ENCODE assay signal across 17 mouse cellular contexts in the genomic region with DNA sequence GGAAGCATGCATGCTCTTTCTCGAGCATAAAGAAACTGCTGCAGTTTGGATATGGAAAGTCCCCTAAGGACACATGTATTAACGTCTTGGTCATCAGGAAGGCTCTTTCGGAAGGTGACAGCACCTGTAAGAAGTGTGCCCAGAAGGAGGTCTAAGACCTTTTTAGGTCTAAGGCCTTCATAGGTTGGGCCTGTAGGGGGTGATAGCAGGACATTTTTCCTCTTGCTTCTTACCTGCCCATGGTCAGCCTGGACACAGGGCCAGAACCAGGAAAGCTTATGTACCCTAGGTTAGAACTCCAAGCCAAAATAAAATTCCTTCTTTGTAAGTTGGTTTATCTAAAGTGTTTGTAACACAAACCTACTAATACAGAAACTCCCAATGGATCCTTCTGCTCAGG.
DNase-seq lines count a peak whose midpoint lies in the region; ATAC-seq and TF ChIP-seq lines count a peak whose summit lies in the region.
"Had no signal": no experiment of that assay in that cellular context is flagged by ENCODE, and none has a peak within 500 bp of the region (broad histone marks: within the 10 kb centered on the region; RNA-seq: fewer than 3 reads in every experiment).

No protein-coding gene starts in this region.

- no peaks in the 10 kb centered on the region for H3K4me1 ChIP-seq in heart, postnatal 0 days (ENCODE audit: control insufficient read depth, insufficient read depth)
- no peaks in the 10 kb centered on the region for H3K4me1 ChIP-seq in lung, postnatal 0 days (ENCODE audit: insufficient read depth, low read depth, low read length)
- H3K4me1 ChIP-seq in CH12.LX (ENCODE audit: control insufficient read depth in 1 of 2, insufficient read depth in 2 of 2), result peaks cover 0 to 8% of the 10 kb centered on the region in 2 experiments; a peak in 1 of 4 replicates
- no peaks in the 10 kb centered on the region for H3K4me1 ChIP-seq in small intestine, adult 2 months (ENCODE audit: control insufficient read depth, insufficient read depth, insufficient read length, low read length)
- H3K4me1 ChIP-seq: forebrain, embryonic 12.5 days; hindbrain, embryonic 13.5 days; kidney, embryonic 15.5 days; limb, embryonic 13.5 days; midbrain, embryonic 13.5 days; neural tube, embryonic 13.5 days had no signal

- TF ChIP-seq POLR2A in CH12.LX (IDR thresholded peaks at IDR 0.05; ENCODE audit: low read depth, low read length), result no peak
- no peak for TF ChIP-seq POLR2A in small intestine, adult 2 months (IDR thresholded peaks at IDR 0.05; ENCODE audit: low read depth, low read length)

- no peaks in the 10 kb centered on the region for H3K9me3 ChIP-seq in heart, postnatal 0 days (replicated peaks; ENCODE audit: control insufficient read depth, low read length)
- H3K9me3 ChIP-seq in lung, postnatal 0 days (ENCODE audit: low read length), result no peaks in the 10 kb centered on the region
- no peaks in the 10 kb centered on the region for H3K9me3 ChIP-seq in CH12.LX (replicated peaks; ENCODE audit: low read length)
- H3K9me3 ChIP-seq: forebrain, embryonic 12.5 days; hindbrain, embryonic 13.5 days; kidney, embryonic 15.5 days; limb, embryonic 13.5 days; midbrain, embryonic 13.5 days; neural tube, embryonic 13.5 days had no signal

- H3K4me2 ChIP-seq in heart, postnatal 0 days (ENCODE audit: low read depth, low read length), result no peak overlapping the region
- H3K4me2 ChIP-seq in lung, postnatal 0 days (replicated peaks; ENCODE audit: low read depth, low read length), result no peak overlapping the region
- no peak overlapping the region for H3K4me2 ChIP-seq in CH12.LX (ENCODE audit: insufficient read depth, low read depth, poor library complexity, severe bottlenecking)
- H3K4me2 ChIP-seq: forebrain, embryonic 12.5 days; heart, embryonic 11.5 days; hindbrain, embryonic 13.5 days; kidney, embryonic 15.5 days; limb, embryonic 13.5 days; midbrain, embryonic 13.5 days; neural tube, embryonic 13.5 days had no signal

- TF ChIP-seq CTCF in heart, postnatal 0 days (IDR thresholded peaks at IDR 0.05; ENCODE audit: low read depth), result peak; percentile 40
- TF ChIP-seq CTCF in lung, postnatal 0 days (IDR thresholded peaks at IDR 0.05), result peak; percentile 37; the same call in 1 of the 2 replicates
- TF ChIP-seq CTCF in CH12.LX (conservative IDR thresholded peaks at IDR 0.05 in 1 of 2, IDR thresholded peaks at IDR 0.05 in 1 of 2; ENCODE audit: low read depth in 2 of 2, low read length in 2 of 2), result peak; percentile 15 to 70; a peak in 2 of 4 replicates
- TF ChIP-seq CTCF in small intestine, adult 2 months (IDR thresholded peaks at IDR 0.05; ENCODE audit: extremely low read depth, insufficient read length, insufficient replicate concordance, low read depth, low read length), result 0 out of 2 replicates have a peak, but pooled peaks have one; percentile 14

- H3K9ac ChIP-seq in heart, postnatal 0 days (replicated peaks; ENCODE audit: low read depth, low read length), result no peak overlapping the region
- H3K9ac ChIP-seq in lung, postnatal 0 days (replicated peaks; ENCODE audit: low read depth), result no peak overlapping the region
- H3K9ac ChIP-seq in CH12.LX (ENCODE audit: insufficient read depth, low read depth), result no peak overlapping the region
- H3K9ac ChIP-seq: forebrain, embryonic 12.5 days; hindbrain, embryonic 13.5 days; kidney, embryonic 15.5 days; limb, embryonic 13.5 days; midbrain, embryonic 13.5 days; neural tube, embryonic 13.5 days had no signal

- peak; percentile 79 for TF ChIP-seq RAD21 in CH12.LX (IDR thresholded peaks at IDR 0.05; ENCODE audit: low read depth, low read length)

- H3K4me3 ChIP-seq in heart, postnatal 0 days (ENCODE audit: low read depth, low read length), result no peak overlapping the region
- no peak overlapping the region for H3K4me3 ChIP-seq in lung, postnatal 0 days (ENCODE audit: low read depth, low read length)
- no peak overlapping the region for H3K4me3 ChIP-seq in CH12.LX (replicated peaks in 1 of 3; ENCODE audit: low read depth in 2 of 3, low read length in 2 of 3, poor library complexity in 1 of 3)
- no peak overlapping the region for H3K4me3 ChIP-seq in small intestine, adult 2 months (ENCODE audit: low read depth, low read length)
- H3K4me3 ChIP-seq: forebrain, embryonic 12.5 days; hindbrain, embryonic 13.5 days; kidney, embryonic 15.5 days; limb, embryonic 13.5 days; midbrain, embryonic 13.5 days; neural tube, embryonic 13.5 days had no signal

- TF ChIP-seq EP300 in heart, postnatal 0 days (IDR thresholded peaks at IDR 0.05; ENCODE audit: low read depth), result no peak
- no peak for TF ChIP-seq EP300 in lung, postnatal 0 days (IDR thresholded peaks at IDR 0.05)
- TF ChIP-seq EP300 in CH12.LX (IDR thresholded peaks at IDR 0.05; ENCODE audit: low read length), result no peak

- no peak for DNase-seq in heart, postnatal 0 days (ENCODE audit: low spot score)
- DNase-seq in heart, adult 9 months (ENCODE audit: low spot score in 2 of 2), result no peak
- no peak for DNase-seq in lung, postnatal 0 days (ENCODE audit: low spot score)
- DNase-seq in lung, postnatal 25 days (ENCODE audit: low spot score), result no peak
- DNase-seq in CH12.LX (ENCODE audit: extremely low read depth), result peak; percentile 17
- DNase-seq in cerebellum, adult 11 months, result no peak
- DNase-seq: cerebellum, adult 8-10 months; gastrocnemius, postnatal 14 days; layer of hippocampus, postnatal 36 days had no signal

- no peaks in the 10 kb centered on the region for H3K27me3 ChIP-seq in heart, postnatal 0 days (ENCODE audit: control insufficient read depth, insufficient read depth, low read length)
- H3K27me3 ChIP-seq in lung, postnatal 0 days (replicated peaks; ENCODE audit: insufficient read depth, low read length), result no peaks in the 10 kb centered on the region
- H3K27me3 ChIP-seq in CH12.LX (replicated peaks), result no peaks in the 10 kb centered on the region
- H3K27me3 ChIP-seq in small intestine, adult 2 months (ENCODE audit: control insufficient read depth, insufficient read depth, low read length), result no peaks in the 10 kb centered on the region
- H3K27me3 ChIP-seq: forebrain, embryonic 12.5 days; hindbrain, embryonic 13.5 days; kidney, embryonic 15.5 days; limb, embryonic 13.5 days; midbrain, embryonic 13.5 days; neural tube, embryonic 13.5 days had no signal

- no peak for ATAC-seq in heart, postnatal 0 days (ENCODE audit: insufficient read depth, low read depth)
- no peak for ATAC-seq in lung, postnatal 0 days
- ATAC-seq: midbrain, embryonic 13.5 days had no signal

- H3K27ac ChIP-seq in heart, postnatal 0 days (ENCODE audit: low read depth), result no peak overlapping the region
- H3K27ac ChIP-seq in lung, postnatal 0 days (ENCODE audit: low read length), result no peak overlapping the region
- H3K27ac ChIP-seq in CH12.LX (ENCODE audit: insufficient read depth, low read depth), result no peak overlapping the region
- H3K27ac ChIP-seq in small intestine, adult 2 months (ENCODE audit: insufficient read depth, low read depth, low read length), result no peak overlapping the region
- H3K27ac ChIP-seq: forebrain, embryonic 12.5 days; hindbrain, embryonic 13.5 days; kidney, embryonic 15.5 days; limb, embryonic 13.5 days; midbrain, embryonic 13.5 days; neural tube, embryonic 13.5 days had no signal

- dilution Hi-C loops in CH12.LX (cut with MboI; ENCODE audit: extremely low pct_ligation_motif_present, extremely low pct_unique_long_range_greater_than_20kb, low sequenced_read_pairs), result no loop called here

- 72% methylated on average over 3 of the region's 3 CpGs for WGBS in heart, postnatal 0 days
- WGBS in lung, postnatal 0 days, result 66% methylated on average over 3 of the region's 3 CpGs
- WGBS in small intestine, adult 2 months, result 84% methylated on average over 3 of the region's 3 CpGs

- no peaks in the 10 kb centered on the region for H3K79me2 ChIP-seq in CH12.LX (replicated peaks; ENCODE audit: control insufficient read depth, extremely low read depth, insufficient read depth, poor library complexity, severe bottlenecking)

- in situ Hi-C loops in CH12.LX (cut with MboI; ENCODE audit: low pct_ligation_motif_present, low pct_unique_long_range_greater_than_20kb, low sequenced_read_pairs), result loop anchor here (25.0 kb wide), 1 partner anchor 240 kb away; no protein-coding TSS in a partner anchor

- peaks cover 22% of the 10 kb centered on the region for H3K36me3 ChIP-seq in heart, postnatal 0 days (replicated peaks; ENCODE audit: control insufficient read depth, insufficient read depth, low read length)
- H3K36me3 ChIP-seq in lung, postnatal 0 days (ENCODE audit: insufficient read depth, low read length), result no peaks in the 10 kb centered on the region
- H3K36me3 ChIP-seq in CH12.LX (replicated peaks in 1 of 2; ENCODE audit: control insufficient read depth in 1 of 2, insufficient read depth in 1 of 2, low read length in 1 of 2), result peaks cover 0 to 7% of the 10 kb centered on the region in 2 experiments
- H3K36me3 ChIP-seq in small intestine, adult 2 months (ENCODE audit: control insufficient read depth, insufficient read depth, low read length), result peaks cover 19% of the 10 kb centered on the region
- H3K36me3 ChIP-seq: forebrain, embryonic 12.5 days; hindbrain, embryonic 13.5 days; neural tube, embryonic 13.5 days had no signal

TF ChIP-seq in CH12.LX, 34 proteins besides CTCF, POLR2A, EP300 and RAD21:
- TF ChIP-seq USF2 (conservative IDR thresholded peaks at IDR 0.05; ENCODE audit: low read depth, low read length), result no peak
- peak; percentile 78 for TF ChIP-seq SMC3 (IDR thresholded peaks at IDR 0.05; ENCODE audit: low read depth, low read length)
